Mouse (Mus musculus): Measurements from ENCODE around the gene Ncam2. TPM values are rescaled to one million over a fixed set of nuclear protein-coding genes. Genes with fewer than 3 reads are reported as not detected.

Ncam2 gene
- polyA plus RNA-seq, 1 experiment = 0.04 TPM

GRCm38 (mm10) chr16:81201992-81202391, 1.5 kb downstream of the Ncam2 start:
- 5% methylated on average over 4 of the region's 4 CpGs for WGBS
- Histone ChIP-seq H3K4me3 (replicated peaks; ENCODE audit: extremely low read depth, low read depth, low read length) (no peak overlapping the region), H3K4me1 (ENCODE audit: control insufficient read depth, insufficient read depth, low read length) (no peaks in the 10 kb centered on the region)
- no peak for DNase-seq
- TF ChIP-seq CTCF (IDR thresholded peaks at IDR 0.05; ENCODE audit: insufficient read depth, low read length) (peak; percentile 43; the same call in 1 of the 2 replicates), POLR2A (IDR thresholded peaks at IDR 0.05; ENCODE audit: borderline replicate concordance, extremely low read depth, low read depth, low read length) (no peak)

- 66% methylated on average over 8 of the region's 8 CpGs for WGBS
- Histone ChIP-seq H3K4me1 (ENCODE audit: control insufficient read depth, insufficient read depth, low read length) (no peaks in the 10 kb centered on the region), H3K4me3 (replicated peaks; ENCODE audit: extremely low read depth, low read depth, low read length) (no peak overlapping the region)
- no peak for TF ChIP-seq POLR2A (IDR thresholded peaks at IDR 0.05; ENCODE audit: borderline replicate concordance, extremely low read depth, low read depth, low read length)
- TF ChIP-seq CTCF (IDR thresholded peaks at IDR 0.05; ENCODE audit: insufficient read depth, low read length) = no peak
- no peak for DNase-seq
These were observed 2.2 kb downstream of the Ncam2 start for GRCm38 (mm10) chr16:81202721-81203161.

GRCm38 (mm10) chr16:81204405-81205034, 4.0 kb downstream of the Ncam2 start:
- no peak for TF ChIP-seq POLR2A (IDR thresholded peaks at IDR 0.05; ENCODE audit: borderline replicate concordance, extremely low read depth, low read depth, low read length)
- no peak for TF ChIP-seq CTCF (IDR thresholded peaks at IDR 0.05; ENCODE audit: insufficient read depth, low read length)
- no peak for DNase-seq
- H3K4me1 ChIP-seq (ENCODE audit: control insufficient read depth, insufficient read depth, low read length) = no peaks in the 10 kb centered on the region
- H3K4me3 ChIP-seq (replicated peaks; ENCODE audit: extremely low read depth, low read depth, low read length) = no peak overlapping the region
- WGBS = 71% methylated on average over 12 of the region's 12 CpGs

DNA sequence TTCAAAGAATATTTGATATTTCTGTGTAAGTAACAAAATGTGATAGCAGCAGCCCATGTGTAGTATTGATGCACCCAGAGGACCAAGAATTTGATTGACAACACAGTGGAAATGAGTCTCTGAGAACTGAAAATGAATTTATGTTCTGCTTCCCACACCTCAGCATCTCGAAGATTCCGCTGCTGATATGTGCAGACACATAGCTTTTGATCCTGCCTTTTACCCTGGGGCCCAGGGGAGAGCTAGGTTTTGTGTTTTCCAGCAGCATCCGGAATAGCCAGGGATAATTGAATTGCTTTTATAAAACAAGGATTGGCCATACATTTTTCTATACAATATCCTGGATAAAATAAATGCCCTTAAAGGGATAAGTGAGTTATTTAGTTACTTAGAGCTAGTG, 20.7 kb downstream of the Ncam2 start:
- no peaks in the 10 kb centered on the region for H3K4me1 ChIP-seq (ENCODE audit: control insufficient read depth, insufficient read depth, low read length)
- no peak overlapping the region for H3K4me3 ChIP-seq (replicated peaks; ENCODE audit: extremely low read depth, low read depth, low read length)
- WGBS = 74% methylated on average over 3 of the region's 3 CpGs
- TF ChIP-seq POLR2A (IDR thresholded peaks at IDR 0.05; ENCODE audit: borderline replicate concordance, extremely low read depth, low read depth, low read length) (no peak), CTCF (IDR thresholded peaks at IDR 0.05; ENCODE audit: insufficient read depth, low read length) (no peak)
- no peak for DNase-seq

- TF ChIP-seq POLR2A (IDR thresholded peaks at IDR 0.05; ENCODE audit: borderline replicate concordance, extremely low read depth, low read depth, low read length) (no peak), CTCF (IDR thresholded peaks at IDR 0.05; ENCODE audit: insufficient read depth, low read length) (no peak)
These were observed 23.3 kb downstream of the Ncam2 start for GRCm38 (mm10) chr16:81223841-81224240.

GRCm38 (mm10) chr16:81224253-81224652, 23.8 kb downstream of the Ncam2 start:
- TF ChIP-seq CTCF (IDR thresholded peaks at IDR 0.05; ENCODE audit: insufficient read depth, low read length) (no peak), POLR2A (IDR thresholded peaks at IDR 0.05; ENCODE audit: borderline replicate concordance, extremely low read depth, low read depth, low read length) (no peak)
- Histone ChIP-seq H3K4me1 (ENCODE audit: control insufficient read depth, insufficient read depth, low read length) (no peaks in the 10 kb centered on the region), H3K4me3 (replicated peaks; ENCODE audit: extremely low read depth, low read depth, low read length) (no peak overlapping the region)
- DNase-seq = no peak

More at GRCm38 (mm10) chr16:81223841-81224240, 23.3 kb downstream of the Ncam2 start:
- no peak for DNase-seq
- H3K4me1 ChIP-seq (ENCODE audit: control insufficient read depth, insufficient read depth, low read length) = no peaks in the 10 kb centered on the region
- no peak overlapping the region for H3K4me3 ChIP-seq (replicated peaks; ENCODE audit: extremely low read depth, low read depth, low read length)
- 44% methylated on average over 1 of the region's 1 CpGs for WGBS

DNA sequence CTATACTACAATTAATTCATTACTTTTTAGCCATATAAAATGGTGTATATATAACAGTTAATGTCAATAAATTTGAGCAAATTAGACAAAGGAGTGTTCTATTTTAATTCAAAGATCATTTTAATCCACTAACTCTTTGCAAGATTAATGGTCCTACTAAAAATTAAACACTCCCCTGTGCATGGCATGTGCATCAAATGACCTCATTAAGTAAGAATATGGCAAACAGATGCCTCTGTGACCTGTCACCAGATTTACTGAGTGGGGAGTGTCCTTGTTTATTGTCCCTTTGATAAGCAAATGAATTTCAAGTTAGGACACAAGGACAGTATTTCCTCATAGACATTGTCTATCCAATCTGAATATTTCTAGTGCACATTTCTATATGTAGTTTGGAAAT, 54.4 kb downstream of the Ncam2 start:
- no peak for DNase-seq
- no peak for TF ChIP-seq POLR2A (IDR thresholded peaks at IDR 0.05; ENCODE audit: borderline replicate concordance, extremely low read depth, low read depth, low read length)
- no peak for TF ChIP-seq CTCF (IDR thresholded peaks at IDR 0.05; ENCODE audit: insufficient read depth, low read length)
- no peak overlapping the region for H3K4me3 ChIP-seq (replicated peaks; ENCODE audit: extremely low read depth, low read depth, low read length)
- H3K4me1 ChIP-seq (ENCODE audit: control insufficient read depth, insufficient read depth, low read length) = no peaks in the 10 kb centered on the region

GRCm38 (mm10) chr16:81260429-81260828, 59.9 kb downstream of the Ncam2 start:
- WGBS = 44% methylated on average over 2 of the region's 2 CpGs
- DNase-seq = no peak
- H3K4me3 ChIP-seq (replicated peaks; ENCODE audit: extremely low read depth, low read depth, low read length) = no peak overlapping the region
- H3K4me1 ChIP-seq (ENCODE audit: control insufficient read depth, insufficient read depth, low read length) = no peaks in the 10 kb centered on the region
- TF ChIP-seq CTCF (IDR thresholded peaks at IDR 0.05; ENCODE audit: insufficient read depth, low read length) (no peak), POLR2A (IDR thresholded peaks at IDR 0.05; ENCODE audit: borderline replicate concordance, extremely low read depth, low read depth, low read length) (no peak)

DNA sequence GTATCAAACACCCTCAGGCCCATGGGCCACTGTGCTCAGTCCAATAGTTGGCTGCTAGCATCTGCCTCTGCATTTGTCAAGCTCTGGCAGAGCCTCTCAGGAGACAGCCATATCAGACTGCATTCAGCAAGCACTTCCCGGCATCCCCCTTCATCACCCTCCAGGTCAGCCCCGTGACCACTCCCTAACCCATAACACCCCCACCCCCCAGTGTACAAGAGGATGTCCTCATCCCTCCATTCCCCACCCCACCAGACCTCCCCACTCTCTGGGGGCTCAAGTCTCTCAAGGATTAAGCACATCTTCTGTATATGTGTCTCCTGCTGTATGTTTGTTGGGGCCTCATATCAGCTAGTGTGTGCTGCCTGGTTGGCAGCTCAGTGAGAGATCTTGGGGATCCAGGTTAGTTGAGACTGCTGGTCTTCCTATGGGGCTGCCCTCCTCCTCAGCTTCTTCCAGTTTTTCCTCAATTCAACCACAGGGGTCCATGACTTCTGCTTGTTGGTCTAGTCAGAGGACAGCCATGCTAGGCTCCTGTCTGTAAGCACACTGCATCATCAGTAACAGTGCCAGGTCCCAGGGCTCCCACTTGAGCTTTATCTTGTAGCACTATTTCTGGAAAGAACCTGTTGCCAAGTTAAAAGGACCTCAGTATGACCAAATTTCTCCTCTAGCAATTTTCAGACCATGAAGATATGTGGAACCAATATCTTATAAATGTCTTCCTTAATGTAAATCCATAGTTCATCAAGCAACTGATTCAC, 73.3 kb downstream of the Ncam2 start:
- TF ChIP-seq POLR2A (IDR thresholded peaks at IDR 0.05; ENCODE audit: borderline replicate concordance, extremely low read depth, low read depth, low read length) (no peak), CTCF (IDR thresholded peaks at IDR 0.05; ENCODE audit: insufficient read depth, low read length) (no peak)
- WGBS = 58% methylated on average over 2 of the region's 2 CpGs
- DNase-seq = no peak
- Histone ChIP-seq H3K4me1 (ENCODE audit: control insufficient read depth, insufficient read depth, low read length) (no peaks in the 10 kb centered on the region), H3K4me3 (replicated peaks; ENCODE audit: extremely low read depth, low read depth, low read length) (no peak overlapping the region)

DNA sequence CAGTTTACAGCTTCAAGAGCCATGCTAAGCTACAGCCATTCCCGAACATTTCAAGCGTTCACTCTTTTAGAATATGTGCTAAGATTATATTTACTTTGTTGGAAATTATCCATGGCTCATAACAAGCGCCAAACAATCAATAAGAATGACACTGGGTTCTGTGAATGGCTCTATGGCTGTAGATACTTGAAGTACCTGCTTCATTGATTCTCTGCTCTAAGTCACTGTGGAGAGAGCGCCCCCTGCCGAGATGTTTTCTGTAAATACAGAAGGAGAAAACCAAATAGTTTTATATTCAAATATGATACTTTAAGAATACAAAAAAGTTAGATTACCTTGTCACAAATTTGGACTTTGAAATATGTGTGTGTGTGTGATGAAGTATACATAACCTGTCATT, 83.7 kb downstream of the Ncam2 start:
- no peak overlapping the region for H3K4me3 ChIP-seq (replicated peaks; ENCODE audit: extremely low read depth, low read depth, low read length)
- no peaks in the 10 kb centered on the region for H3K4me1 ChIP-seq (ENCODE audit: control insufficient read depth, insufficient read depth, low read length)
- TF ChIP-seq CTCF (IDR thresholded peaks at IDR 0.05; ENCODE audit: insufficient read depth, low read length) (no peak), POLR2A (IDR thresholded peaks at IDR 0.05; ENCODE audit: borderline replicate concordance, extremely low read depth, low read depth, low read length) (no peak)
- DNase-seq = no peak
- 42% methylated on average over 5 of the region's 5 CpGs for WGBS
